Mouse (Mus musculus) ES-Bruce4 (cell line): ENCODE data around the gene 2610021A01Rik.

Experiments used
- CTCF ChIP-seq: IDR thresholded peaks from one replicate; pipeline ENCODE4 v1.8.1; 2011; ENCODE audit warnings: low read depth, low read length
- EP300 ChIP-seq: IDR thresholded peaks from 2 replicates; pipeline ENCODE4 v1.6.1; 2011; ENCODE audit warnings: low read depth, low read length; ENCODE audit not compliant: insufficient read depth
- POLR2A ChIP-seq: IDR thresholded peaks from one replicate; pipeline ENCODE4 v1.8.1; 2011; ENCODE audit warnings: low read length; ENCODE audit not compliant: insufficient read depth

DNA sequence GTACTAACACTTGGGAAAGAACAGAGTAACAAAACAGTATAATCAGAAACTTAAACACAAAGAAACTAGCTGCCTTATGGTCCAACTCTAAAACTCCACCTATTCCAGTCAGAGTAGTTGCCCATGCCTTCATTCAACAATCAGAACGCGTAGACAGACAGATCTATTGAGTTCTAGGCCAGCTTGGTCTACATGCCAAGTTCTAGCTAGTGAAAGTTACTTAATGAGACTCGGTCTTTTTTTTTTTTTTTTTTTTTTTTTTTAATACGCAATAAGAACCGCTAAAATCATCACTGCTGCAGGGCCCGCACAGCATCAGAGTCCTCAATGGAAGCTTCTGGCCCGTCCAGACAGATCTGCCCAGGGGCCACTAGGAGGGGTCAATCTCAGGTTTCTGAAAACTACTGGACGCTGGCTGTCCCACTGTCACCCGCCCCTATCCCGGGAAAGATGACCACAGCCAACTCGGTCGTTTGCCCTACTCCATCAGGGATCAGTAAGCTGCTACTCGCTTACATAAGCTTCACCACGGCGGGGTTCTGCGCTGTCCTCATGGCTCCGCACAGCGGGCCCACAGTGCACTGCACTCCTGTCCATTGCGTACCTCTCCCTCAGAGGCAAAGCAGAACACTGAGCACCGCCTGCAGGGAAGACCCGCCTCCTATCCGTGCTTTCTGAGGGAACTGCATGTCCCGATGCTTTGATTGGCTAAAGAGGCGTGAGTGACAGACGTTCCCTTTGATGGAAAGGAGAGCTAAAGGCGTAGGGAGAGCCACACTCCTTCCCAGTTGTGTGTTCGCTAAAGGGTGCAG, 33.6 kb downstream of the 2610021A01Rik start, which contains the start of gene Zfp788:
- TF ChIP-seq CTCF (peak; percentile 59), EP300 (no peak), POLR2A (no peak)
